Mouse (Mus musculus): Measurements from ENCODE around the gene Rab3il1. TPM values are rescaled to one million over a fixed set of nuclear protein-coding genes. Genes with fewer than 3 reads are reported as not detected.

Gene Rab3il1
- polyA plus RNA-seq, 1 experiment from 2014 or later, result 23.8 TPM

- no peak overlapping the region for H3K4me2 ChIP-seq (replicated peaks)
- DNase-seq (ENCODE audit: low spot score), result no peak
- no peak overlapping the region for H3K9ac ChIP-seq
- H3K4me3 ChIP-seq (replicated peaks; ENCODE audit: low read length), result no peak overlapping the region
- no peaks in the 10 kb centered on the region for H3K9me3 ChIP-seq (ENCODE audit: control insufficient read depth, low read length)
- no peaks in the 10 kb centered on the region for H3K27me3 ChIP-seq (ENCODE audit: control insufficient read depth, insufficient read depth, low read length)
- peaks cover 17% of the 10 kb centered on the region for H3K36me3 ChIP-seq (replicated peaks; ENCODE audit: control insufficient read depth, insufficient read depth)
- ATAC-seq (ENCODE audit: low FRiP score), result no peak
- H3K4me1 ChIP-seq (replicated peaks; ENCODE audit: control insufficient read depth, insufficient read depth, low read length), result peaks cover 5% of the 10 kb centered on the region; the same call in 1 of the 2 replicates
- H3K27ac ChIP-seq, result no peak overlapping the region
These were observed 11.6 kb upstream of the Rab3il1 start for GRCm38 (mm10) chr19:9989884-9990256.

DNA sequence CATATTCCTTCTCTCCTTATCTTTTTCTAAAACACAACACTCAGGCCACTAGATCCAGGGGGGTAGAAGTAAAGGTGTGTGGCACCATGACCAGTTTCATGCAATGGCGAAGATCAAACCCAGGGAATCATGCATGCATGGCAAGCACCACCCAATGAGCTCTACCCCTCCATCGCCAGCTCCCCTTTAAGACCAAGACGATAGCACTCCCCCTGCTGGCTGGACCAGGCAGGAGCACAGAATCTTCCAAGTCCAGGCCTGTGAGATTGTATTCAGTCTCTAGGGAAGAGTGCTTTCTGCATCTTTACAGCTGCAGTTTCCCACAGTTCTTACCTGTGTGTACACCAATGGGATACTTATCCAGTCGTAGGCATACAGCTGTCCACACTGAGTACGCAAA lies 10.2 kb upstream of the Rab3il1 start:
- ATAC-seq (ENCODE audit: low FRiP score) (no peak), DNase-seq (ENCODE audit: low spot score) (peak; percentile 68)
- WGBS, result 19% methylated on average over 5 of the region's 5 CpGs

GRCm38 (mm10) chr19:9992011-9992958 lies 9.2 kb upstream of the Rab3il1 start:
- WGBS, result 46% methylated on average over 26 of the region's 26 CpGs
- ATAC-seq (ENCODE audit: low FRiP score), result peak; percentile 46
- Histone ChIP-seq H3K27me3 (ENCODE audit: control insufficient read depth, insufficient read depth, low read length) (no peaks in the 10 kb centered on the region), H3K27ac (0 out of 2 replicates have a peak overlapping the region, but pooled peaks have one; percentile 1), H3K4me1 (replicated peaks; ENCODE audit: control insufficient read depth, insufficient read depth, low read length) (peaks cover 5% of the 10 kb centered on the region; the same call in 1 of the 2 replicates), H3K9ac (peak overlapping the region; percentile 49), H3K4me3 (replicated peaks; ENCODE audit: low read length) (peak overlapping the region; percentile 28), H3K9me3 (ENCODE audit: control insufficient read depth, low read length) (no peaks in the 10 kb centered on the region), H3K4me2 (replicated peaks) (peak overlapping the region; percentile 53), H3K36me3 (replicated peaks; ENCODE audit: control insufficient read depth, insufficient read depth) (no peaks in the 10 kb centered on the region)
- DNase-seq (ENCODE audit: low spot score), result no peak

More for the DNA sequence above, 10.2 kb upstream of the Rab3il1 start:
- peaks cover 3% of the 10 kb centered on the region for H3K36me3 ChIP-seq (replicated peaks; ENCODE audit: control insufficient read depth, insufficient read depth)
- H3K4me1 ChIP-seq (replicated peaks; ENCODE audit: control insufficient read depth, insufficient read depth, low read length), result peaks cover 5% of the 10 kb centered on the region; the same call in 1 of the 2 replicates
- no peak overlapping the region for H3K27ac ChIP-seq
- no peak overlapping the region for H3K9ac ChIP-seq
- H3K9me3 ChIP-seq (ENCODE audit: control insufficient read depth, low read length), result no peaks in the 10 kb centered on the region
- H3K4me2 ChIP-seq (replicated peaks), result no peak overlapping the region
- H3K27me3 ChIP-seq (ENCODE audit: control insufficient read depth, insufficient read depth, low read length), result no peaks in the 10 kb centered on the region
- H3K4me3 ChIP-seq (replicated peaks; ENCODE audit: low read length), result no peak overlapping the region

GRCm38 (mm10) chr19:9993036-9993656 lies 8.3 kb upstream of the Rab3il1 start:
- Histone ChIP-seq H3K27ac (0 out of 2 replicates have a peak overlapping the region, but pooled peaks have one; percentile 1), H3K4me3 (replicated peaks; ENCODE audit: low read length) (peak overlapping the region; percentile 28), H3K9me3 (ENCODE audit: control insufficient read depth, low read length) (no peaks in the 10 kb centered on the region), H3K27me3 (ENCODE audit: control insufficient read depth, insufficient read depth, low read length) (no peaks in the 10 kb centered on the region), H3K4me2 (replicated peaks) (peak overlapping the region; percentile 53), H3K36me3 (replicated peaks; ENCODE audit: control insufficient read depth, insufficient read depth) (no peaks in the 10 kb centered on the region), H3K9ac (peak overlapping the region; percentile 49), H3K4me1 (replicated peaks; ENCODE audit: control insufficient read depth, insufficient read depth, low read length) (peaks cover 5% of the 10 kb centered on the region; the same call in 1 of the 2 replicates)
- DNase-seq (ENCODE audit: low spot score) (peak; percentile 82), ATAC-seq (ENCODE audit: low FRiP score) (peak; percentile 90)
- WGBS, result 6% methylated on average over 17 of the region's 17 CpGs

DNA sequence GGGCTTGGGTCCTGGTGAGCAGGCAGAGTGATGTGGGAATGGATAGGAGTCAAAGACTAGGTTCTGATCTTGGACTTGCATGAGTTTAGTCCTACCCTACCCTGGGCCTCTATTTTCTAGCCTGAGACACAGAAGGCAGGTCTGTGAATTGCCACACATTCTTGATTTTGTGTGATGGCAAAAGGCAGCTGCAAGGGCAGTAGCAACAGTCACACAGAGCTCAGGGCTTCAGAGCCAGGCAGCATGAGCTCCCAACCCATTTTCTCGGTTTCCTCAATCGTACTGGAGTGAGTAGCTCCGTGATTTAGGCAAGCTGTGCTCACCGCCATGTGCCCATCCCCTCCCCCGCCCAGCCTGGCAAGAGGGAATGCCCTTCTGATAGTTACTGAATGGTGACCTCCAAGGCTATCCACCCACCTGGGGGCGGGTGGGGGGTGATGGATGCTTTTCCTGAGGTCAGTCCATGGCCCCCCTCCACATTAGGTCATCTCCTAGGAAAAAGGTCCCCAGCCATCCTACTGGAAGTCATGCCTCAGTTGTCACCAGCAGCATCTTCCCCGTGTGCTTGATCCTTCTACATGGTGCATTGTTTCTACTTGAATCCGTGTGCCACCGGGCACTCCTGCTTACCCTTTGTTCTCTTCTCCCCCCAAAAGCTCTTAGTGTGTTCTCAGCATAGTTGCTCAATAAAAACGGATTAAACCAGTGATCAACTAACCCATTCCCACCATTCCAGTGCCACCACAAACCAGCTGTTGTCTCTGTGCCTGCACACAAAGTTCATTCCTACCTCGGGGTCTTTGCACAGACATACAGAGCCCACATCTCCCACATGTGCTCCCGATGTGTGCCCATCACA lies 4.0 kb upstream of the Rab3il1 start:
- no peak overlapping the region for H3K4me2 ChIP-seq (replicated peaks)
- H3K4me3 ChIP-seq (replicated peaks; ENCODE audit: low read length), result no peak overlapping the region
- WGBS, result 82% methylated on average over 12 of the region's 12 CpGs
- H3K4me1 ChIP-seq (replicated peaks; ENCODE audit: control insufficient read depth, insufficient read depth, low read length), result peaks cover 5% of the 10 kb centered on the region; the same call in 1 of the 2 replicates
- ATAC-seq (ENCODE audit: low FRiP score), result no peak
- no peaks in the 10 kb centered on the region for H3K9me3 ChIP-seq (ENCODE audit: control insufficient read depth, low read length)
- no peak overlapping the region for H3K27ac ChIP-seq
- H3K27me3 ChIP-seq (ENCODE audit: control insufficient read depth, insufficient read depth, low read length), result no peaks in the 10 kb centered on the region
- H3K36me3 ChIP-seq (replicated peaks; ENCODE audit: control insufficient read depth, insufficient read depth), result no peaks in the 10 kb centered on the region
- DNase-seq (ENCODE audit: low spot score), result no peak
- H3K9ac ChIP-seq, result no peak overlapping the region

DNA sequence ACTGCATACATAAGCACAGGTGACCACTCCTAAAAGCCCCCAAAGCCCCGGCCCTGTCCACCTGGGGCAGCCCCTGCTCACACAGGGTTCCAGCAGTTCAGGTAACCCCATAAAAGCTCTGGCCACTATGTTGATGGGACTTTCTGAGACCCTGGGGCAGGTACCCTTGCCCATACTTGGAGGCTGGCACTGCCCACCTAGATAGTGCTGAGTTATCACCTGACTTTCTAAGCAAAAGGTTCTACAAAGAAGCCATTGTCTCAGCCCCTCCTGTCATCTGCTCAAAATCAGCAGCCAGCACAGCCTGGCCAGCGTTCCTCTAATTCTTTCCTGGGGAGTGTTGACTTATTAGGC lies 3.4 kb upstream of the Rab3il1 start:
- Histone ChIP-seq H3K9ac (no peak overlapping the region), H3K9me3 (ENCODE audit: control insufficient read depth, low read length) (no peaks in the 10 kb centered on the region), H3K36me3 (replicated peaks; ENCODE audit: control insufficient read depth, insufficient read depth) (no peaks in the 10 kb centered on the region), H3K4me2 (replicated peaks) (no peak overlapping the region), H3K27me3 (ENCODE audit: control insufficient read depth, insufficient read depth, low read length) (no peaks in the 10 kb centered on the region), H3K4me3 (replicated peaks; ENCODE audit: low read length) (no peak overlapping the region), H3K27ac (no peak overlapping the region), H3K4me1 (replicated peaks; ENCODE audit: control insufficient read depth, insufficient read depth, low read length) (peaks cover 5% of the 10 kb centered on the region; the same call in 1 of the 2 replicates)
- 78% methylated on average over 2 of the region's 2 CpGs for WGBS
- ATAC-seq (ENCODE audit: low FRiP score) (no peak), DNase-seq (ENCODE audit: low spot score) (no peak)

DNA sequence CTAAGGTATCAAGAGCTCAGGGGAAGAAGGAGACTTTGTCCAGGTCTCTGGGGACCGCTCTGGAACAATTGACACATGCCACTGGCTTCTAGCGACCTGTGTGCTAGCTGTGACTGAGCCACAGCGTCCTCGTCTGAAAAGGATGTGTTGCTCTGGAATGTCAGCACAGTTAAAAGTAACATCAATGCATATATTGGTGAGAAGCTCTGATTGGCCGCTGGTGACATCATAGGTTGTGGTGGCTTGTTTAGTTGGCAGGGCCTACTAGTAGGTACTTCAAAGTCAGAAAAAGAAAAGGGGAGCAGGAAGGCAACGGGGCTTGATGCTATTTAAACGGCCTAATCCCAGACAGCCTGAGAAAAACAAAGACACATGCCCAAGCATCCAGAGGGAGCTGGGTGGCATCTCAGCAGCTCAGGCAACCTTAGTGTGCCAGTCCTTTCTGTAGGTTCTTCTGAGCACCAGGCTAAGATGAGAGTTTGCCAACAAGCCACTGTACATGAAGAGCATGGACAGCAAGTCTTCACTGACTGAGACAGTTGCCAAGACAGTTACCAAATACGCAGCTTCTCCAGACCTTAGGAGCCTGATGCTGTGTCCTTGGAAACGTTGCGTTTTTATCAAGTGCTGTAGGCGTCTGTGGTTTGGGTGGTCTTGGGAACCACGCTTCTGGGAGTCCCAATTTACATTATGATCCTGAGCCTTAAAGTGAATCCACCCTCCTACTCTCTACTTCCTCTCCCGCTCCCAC lies 2.6 kb upstream of the Rab3il1 start:
- WGBS, result 73% methylated on average over 13 of the region's 13 CpGs
- no peak overlapping the region for H3K4me3 ChIP-seq (replicated peaks; ENCODE audit: low read length)

DNA sequence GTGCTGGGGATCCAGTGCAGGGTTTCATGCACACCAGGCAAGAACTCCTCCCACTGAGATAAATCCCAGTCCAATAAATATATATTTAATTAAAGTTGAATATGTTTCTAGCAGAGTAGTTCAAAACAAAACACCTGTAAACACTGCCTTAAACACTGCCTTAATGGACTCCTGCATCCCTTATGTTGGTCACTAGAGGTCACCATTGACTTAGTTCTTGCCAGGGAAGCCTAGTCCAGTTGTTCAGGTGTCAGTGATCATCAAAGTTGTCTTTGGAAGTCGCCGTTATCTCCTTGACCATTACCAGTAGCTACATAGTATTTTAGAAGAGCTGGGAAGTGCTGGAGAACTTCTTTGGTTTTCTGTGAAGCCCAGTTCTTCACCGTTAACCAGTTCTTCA lies 1.1 kb upstream of the Rab3il1 start:
- Histone ChIP-seq H3K27ac (no peak overlapping the region), H3K36me3 (replicated peaks; ENCODE audit: control insufficient read depth, insufficient read depth) (no peaks in the 10 kb centered on the region), H3K9me3 (ENCODE audit: control insufficient read depth, low read length) (no peaks in the 10 kb centered on the region), H3K9ac (no peak overlapping the region), H3K4me1 (replicated peaks; ENCODE audit: control insufficient read depth, insufficient read depth, low read length) (no peaks in the 10 kb centered on the region), H3K4me3 (replicated peaks; ENCODE audit: low read length) (no peak overlapping the region), H3K4me2 (replicated peaks) (no peak overlapping the region), H3K27me3 (ENCODE audit: control insufficient read depth, insufficient read depth, low read length) (no peaks in the 10 kb centered on the region)
- peak; percentile 69 for DNase-seq (ENCODE audit: low spot score)
- 37% methylated on average over 3 of the region's 3 CpGs for WGBS
- ATAC-seq (ENCODE audit: low FRiP score), result 0 out of 2 replicates have a peak, but pooled peaks have one; percentile 53

More for the DNA sequence above, 2.6 kb upstream of the Rab3il1 start:
- Histone ChIP-seq H3K4me1 (replicated peaks; ENCODE audit: control insufficient read depth, insufficient read depth, low read length) (no peaks in the 10 kb centered on the region), H3K27ac (no peak overlapping the region), H3K9me3 (ENCODE audit: control insufficient read depth, low read length) (no peaks in the 10 kb centered on the region), H3K27me3 (ENCODE audit: control insufficient read depth, insufficient read depth, low read length) (no peaks in the 10 kb centered on the region), H3K36me3 (replicated peaks; ENCODE audit: control insufficient read depth, insufficient read depth) (no peaks in the 10 kb centered on the region), H3K4me2 (replicated peaks) (no peak overlapping the region), H3K9ac (no peak overlapping the region)
- no peak for DNase-seq (ENCODE audit: low spot score)
- no peak for ATAC-seq (ENCODE audit: low FRiP score)

Measured in hindbrain, embryonic 14.5 days (tissue).